Comparison of ENCODE assay signal across 9 mouse cellular contexts in the genomic region with DNA sequence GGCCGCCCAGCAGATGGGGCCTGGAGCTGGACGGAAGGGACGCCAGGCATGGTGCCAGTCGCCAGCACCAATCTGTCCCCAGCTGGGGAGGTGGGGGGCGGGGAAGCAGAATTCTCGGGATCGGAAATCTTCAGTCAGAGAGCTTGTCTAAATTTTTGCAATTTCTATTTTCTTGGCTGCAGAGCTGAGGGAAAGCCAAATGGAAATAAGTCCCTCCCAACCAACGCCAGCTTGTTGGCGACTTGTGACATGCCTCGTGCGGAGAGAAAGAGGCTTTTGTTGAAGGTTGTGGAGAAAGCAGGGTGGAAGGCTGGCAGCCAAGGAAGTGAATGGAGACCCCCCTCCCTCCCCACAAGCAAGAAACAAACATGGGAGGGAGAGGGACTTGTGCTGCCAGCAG.
A peak's percentile ranks its signal among the peaks of the same experiment; 100 is the strongest.
DNase-seq lines count a peak whose midpoint lies in the region; ATAC-seq and TF ChIP-seq lines count a peak whose summit lies in the region.
"Had no signal": no experiment of that assay in that cellular context is flagged by ENCODE, and none has a peak within 500 bp of the region (broad histone marks: within the 10 kb centered on the region; RNA-seq: fewer than 3 reads in every experiment).

No protein-coding gene starts in this region.

- WGBS in neural tube, embryonic 15.5 days = 48% methylated on average over 11 of the region's 11 CpGs
- 75% methylated on average over 11 of the region's 11 CpGs for WGBS in intestine, postnatal 0 days

- peak overlapping the region; percentile 56 for H3K27ac ChIP-seq in neural tube, embryonic 15.5 days (replicated peaks)
- no peak overlapping the region for H3K27ac ChIP-seq in intestine, postnatal 0 days (ENCODE audit: low read depth, low read length)

- no peak overlapping the region for H3K4me3 ChIP-seq in neural tube, embryonic 15.5 days (replicated peaks)
- no peak overlapping the region for H3K4me3 ChIP-seq in intestine, postnatal 0 days (ENCODE audit: low read depth, low read length)

- peaks cover 4% of the 10 kb centered on the region; the same call in 1 of the 2 replicates for H3K27me3 ChIP-seq in neural tube, embryonic 15.5 days (replicated peaks)
- 0 out of 2 replicates have a peak, but pooled peaks cover 2% of the 10 kb centered on the region for H3K27me3 ChIP-seq in intestine, postnatal 0 days (replicated peaks; ENCODE audit: control insufficient read depth, insufficient read depth, low read length)

- H3K4me1 ChIP-seq in neural tube, embryonic 15.5 days = peaks cover 33% of the 10 kb centered on the region
- no peaks in the 10 kb centered on the region for H3K4me1 ChIP-seq in intestine, postnatal 0 days (replicated peaks; ENCODE audit: control insufficient read depth, insufficient read depth, low read length)

- intact Hi-C loops in heart, postnatal 14 days (cut with DNase I) = no loop called here

- TF ChIP-seq CTCF in intestine, postnatal 0 days (IDR thresholded peaks at IDR 0.05; ENCODE audit: low read depth) = no peak

- no peak overlapping the region for H3K9ac ChIP-seq in neural tube, embryonic 15.5 days (replicated peaks)
- no peak overlapping the region for H3K9ac ChIP-seq in intestine, postnatal 0 days (ENCODE audit: low read depth, low read length)

- DNase-seq in heart, postnatal 14 days = peak; percentile 21 to 25
- no peak for DNase-seq in heart, adult 9 months (ENCODE audit: low spot score in 2 of 2)
- peak; percentile 68 for DNase-seq in brain, embryonic 18.5 days (ENCODE audit: low read depth, low spot score)
- DNase-seq in layer of hippocampus, adult 9-11 months = peak; percentile 47
- DNase-seq in gastrocnemius, postnatal 4 days (ENCODE audit: low spot score in 2 of 2) = no peak
- no peak for DNase-seq in heart, adult 11 months

- peak overlapping the region; percentile 15; the same call in 1 of the 2 replicates for H3K4me2 ChIP-seq in neural tube, embryonic 15.5 days
- H3K4me2 ChIP-seq in intestine, postnatal 0 days (replicated peaks; ENCODE audit: low read depth) = no peak overlapping the region

- ATAC-seq in neural tube, embryonic 15.5 days (ENCODE audit: low FRiP score) = no peak
- no peak for ATAC-seq in intestine, postnatal 0 days
- ATAC-seq: activated CD4-positive, CD25-positive, alpha-beta regulatory T cell, adult 4 months had no signal

- H3K36me3 ChIP-seq in neural tube, embryonic 15.5 days = no peaks in the 10 kb centered on the region
- H3K36me3 ChIP-seq in intestine, postnatal 0 days (ENCODE audit: control insufficient read depth, insufficient read depth) = no peaks in the 10 kb centered on the region

- H3K9me3 ChIP-seq in neural tube, embryonic 15.5 days (replicated peaks) = no peaks in the 10 kb centered on the region
- H3K9me3 ChIP-seq in intestine, postnatal 0 days (ENCODE audit: control insufficient read depth) = no peaks in the 10 kb centered on the region

Comparison
In these comparisons a context has a peak if more than half of its experiments do, and no peak if none do; other contexts are left out.
1. DNase-seq: peak in heart, postnatal 14 days (2 of 2), brain, embryonic 18.5 days (single experiment) and layer of hippocampus, adult 9-11 months (single experiment); none in heart, adult 9 months (0 of 2), gastrocnemius, postnatal 4 days (0 of 2) and heart, adult 11 months (single experiment).